Mouse (Mus musculus): ENCODE data around the gene Gm4064. TPM values are rescaled to one million over a fixed set of nuclear protein-coding genes. Genes with fewer than 3 reads are reported as not detected.
"Not testable (repeated sequence)": the region's sequence is repeated elsewhere in the genome, so short reads cannot be mapped to it uniquely, and the experiment has no call there.

Gene Gm4064
- polyA plus RNA-seq (2012; ENCODE audit: insufficient read depth, insufficient read length, low replicate concordance, missing spikeins) = not detected in 2 replicates

DNA sequence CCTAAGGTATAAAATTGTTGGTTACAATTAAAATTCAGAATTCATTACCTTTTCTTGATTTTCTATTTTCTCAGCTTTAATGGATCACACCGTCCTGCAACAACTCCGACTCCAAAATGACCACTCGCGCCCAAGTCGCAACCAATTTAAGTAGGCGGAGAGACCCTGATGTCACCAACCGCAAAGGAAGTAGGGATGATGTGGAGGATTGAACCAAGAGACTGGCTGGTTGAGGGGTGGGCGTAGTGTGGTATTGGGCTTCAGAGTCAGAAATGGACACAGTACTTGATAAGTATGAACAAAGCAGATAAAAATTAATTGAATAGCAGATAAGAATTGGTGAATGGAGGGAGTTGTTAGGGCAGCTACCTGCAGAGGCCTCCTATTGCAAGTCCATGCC, at the start of gene Gm4064:
TSS of gene Gm4064 (minus strand) at position 101 of the 400 bp plus-strand sequence.
- H3K4me1 ChIP-seq (ENCODE audit: control insufficient read depth, insufficient read depth, low read length); H3K4me3 ChIP-seq (ENCODE audit: insufficient read depth, low read depth, low read length); H3K27ac ChIP-seq (ENCODE audit: insufficient read depth, low read depth, low read length): not testable (repeated sequence)
- no CpG with 5 or more reads among the region's 8 CpGs for WGBS

DNA sequence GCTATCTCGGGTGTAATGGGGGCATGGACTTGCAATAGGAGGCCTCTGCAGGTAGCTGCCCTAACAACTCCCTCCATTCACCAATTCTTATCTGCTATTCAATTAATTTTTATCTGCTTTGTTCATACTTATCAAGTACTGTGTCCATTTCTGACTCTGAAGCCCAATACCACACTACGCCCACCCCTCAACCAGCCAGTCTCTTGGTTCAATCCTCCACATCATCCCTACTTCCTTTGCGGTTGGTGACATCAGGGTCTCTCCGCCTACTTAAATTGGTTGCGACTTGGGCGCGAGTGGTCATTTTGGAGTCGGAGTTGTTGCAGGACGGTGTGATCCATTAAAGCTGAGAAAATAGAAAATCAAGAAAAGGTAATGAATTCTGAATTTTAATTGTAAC, 34.4 kb upstream of the Gm4064 start, which contains the start of the genes Rbmy and Gm10256:
TSS of gene Rbmy (plus strand) at position 301 of the 400 bp plus-strand sequence.
TSS of gene Gm10256 (plus strand) at position 320 of the 400 bp plus-strand sequence.
- not testable (repeated sequence) for H3K4me1 ChIP-seq (ENCODE audit: control insufficient read depth, insufficient read depth, low read length); H3K4me3 ChIP-seq (ENCODE audit: insufficient read depth, low read depth, low read length); H3K27ac ChIP-seq (ENCODE audit: insufficient read depth, low read depth, low read length)
- no CpG with 5 or more reads among the region's 9 CpGs for WGBS

Other genes starting within 250 kb of the Gm4064 start
- gene H2al2c, start 197.1 kb downstream of the Gm4064 start, polyA plus RNA-seq (2012; ENCODE audit: insufficient read depth, insufficient read length, low replicate concordance, missing spikeins) = not detected in 2 replicates
- not detected in 2 replicates for gene Sry, start 132.5 kb downstream of the Gm4064 start, polyA plus RNA-seq (2012; ENCODE audit: insufficient read depth, insufficient read length, low replicate concordance, missing spikeins)
- gene H2al2b, start 75.5 kb downstream of the Gm4064 start, polyA plus RNA-seq (2012; ENCODE audit: insufficient read depth, insufficient read length, low replicate concordance, missing spikeins) = not detected in 2 replicates
- gene Rbmy, start 34.5 kb upstream of the Gm4064 start, polyA plus RNA-seq (2012; ENCODE audit: insufficient read depth, insufficient read length, low replicate concordance, missing spikeins) = not detected in 2 replicates
- not detected in 2 replicates for gene Gm10256, start 34.5 kb upstream of the Gm4064 start, polyA plus RNA-seq (2012; ENCODE audit: insufficient read depth, insufficient read length, low replicate concordance, missing spikeins)
- gene Gm10352, start 104.8 kb upstream of the Gm4064 start, polyA plus RNA-seq (2012; ENCODE audit: insufficient read depth, insufficient read length, low replicate concordance, missing spikeins) = not detected in 2 replicates
- not detected in 2 replicates for gene Gm29289, start 136.4 kb upstream of the Gm4064 start, polyA plus RNA-seq (2012; ENCODE audit: insufficient read depth, insufficient read length, low replicate concordance, missing spikeins)